Mouse (Mus musculus): Measurements from ENCODE around the gene Adh1.

Adh1 gene

GRCm38 (mm10) chr3:138260721-138261669 lies at the start of gene Adh1:
TSS of gene Adh1 (plus strand) at chr3:138260991.
- no peak for DNase-seq (ENCODE audit: low read depth, low spot score)

- no peak for DNase-seq (ENCODE audit: low read depth, low spot score)
Measured at GRCm38 (mm10) chr3:138212431-138212951, 48.3 kb upstream of the Adh1 start.

- no peak for DNase-seq (ENCODE audit: low read depth, low spot score)
Measured at GRCm38 (mm10) chr3:138215395-138215989, 45.3 kb upstream of the Adh1 start.

GRCm38 (mm10) chr3:138216091-138216490 lies 44.7 kb upstream of the Adh1 start:
- DNase-seq (ENCODE audit: low read depth, low spot score): no peak

- DNase-seq (ENCODE audit: low read depth, low spot score): no peak
Measured at GRCm38 (mm10) chr3:138217631-138218264, 43.0 kb upstream of the Adh1 start, which contains the start of gene Adh7. TSS of gene Adh7 (plus strand) at chr3:138217760.

- DNase-seq (ENCODE audit: low read depth, low spot score): no peak
Measured at GRCm38 (mm10) chr3:138221116-138221515, 39.7 kb upstream of the Adh1 start.

- no peak for DNase-seq (ENCODE audit: low read depth, low spot score)
Measured at GRCm38 (mm10) chr3:138222511-138222910, 38.3 kb upstream of the Adh1 start.

GRCm38 (mm10) chr3:138222952-138223351 lies 37.8 kb upstream of the Adh1 start:
- peak; percentile 90 for DNase-seq (ENCODE audit: low read depth, low spot score)

- DNase-seq (ENCODE audit: low read depth, low spot score): no peak
Measured at GRCm38 (mm10) chr3:138224363-138224954, 36.3 kb upstream of the Adh1 start.

GRCm38 (mm10) chr3:138225331-138225730 lies 35.5 kb upstream of the Adh1 start:
- no peak for DNase-seq (ENCODE audit: low read depth, low spot score)

- no peak for DNase-seq (ENCODE audit: low read depth, low spot score)
Measured at GRCm38 (mm10) chr3:138225853-138226252, 34.9 kb upstream of the Adh1 start.

GRCm38 (mm10) chr3:138226476-138226875 lies 34.3 kb upstream of the Adh1 start:
- no peak for DNase-seq (ENCODE audit: low read depth, low spot score)

GRCm38 (mm10) chr3:138227082-138227481 lies 33.7 kb upstream of the Adh1 start:
- no peak for DNase-seq (ENCODE audit: low read depth, low spot score)

- DNase-seq (ENCODE audit: low read depth, low spot score): no peak
Measured at GRCm38 (mm10) chr3:138227782-138228181, 33.0 kb upstream of the Adh1 start.

- DNase-seq (ENCODE audit: low read depth, low spot score): no peak
Measured at GRCm38 (mm10) chr3:138229448-138229847, 31.3 kb upstream of the Adh1 start.

GRCm38 (mm10) chr3:138230266-138230665 lies 30.5 kb upstream of the Adh1 start:
- no peak for DNase-seq (ENCODE audit: low read depth, low spot score)

GRCm38 (mm10) chr3:138231531-138231930 lies 29.3 kb upstream of the Adh1 start:
- no peak for DNase-seq (ENCODE audit: low read depth, low spot score)

- DNase-seq (ENCODE audit: low read depth, low spot score): no peak
Measured at GRCm38 (mm10) chr3:138236546-138237163, 24.1 kb upstream of the Adh1 start.

GRCm38 (mm10) chr3:138238046-138238445 lies 22.7 kb upstream of the Adh1 start:
- DNase-seq (ENCODE audit: low read depth, low spot score): no peak

- DNase-seq (ENCODE audit: low read depth, low spot score): no peak
Measured at GRCm38 (mm10) chr3:138239461-138239860, 21.3 kb upstream of the Adh1 start.

- DNase-seq (ENCODE audit: low read depth, low spot score): peak; percentile 54
Measured at GRCm38 (mm10) chr3:138240411-138240810, 20.4 kb upstream of the Adh1 start.

Measured in CD4-positive, CD25-positive, alpha-beta regulatory T cell, adult 2 months (primary cell).